Mouse (Mus musculus) MEL (cell line): ENCODE data around the gene Sfrp5. TPM values are rescaled to one million over a fixed set of nuclear protein-coding genes. Genes with fewer than 3 reads are reported as not detected.

Experiments
- DNase-seq: peaks from one replicate; pipeline ENCODE4 v3.0.0; 2011; ENCODE audit warnings: low read depth, low spot score
- H3K27ac ChIP-seq: 2 replicates; pipeline ENCODE4 v1.5.1; 2012; ENCODE audit warnings: low read depth, mild to moderate bottlenecking, control low read depth, low read length, moderate library complexity; ENCODE audit not compliant: control insufficient read depth
- H3K27me3 ChIP-seq, 2 experiments: fragments of 150-350 bp in 1 of 2; sonication (generic) in 1 of 2; 2 replicates each; pipeline ENCODE4 v1.6.1; 2012; ENCODE audit warnings: low read length in 2 of 2, mild to moderate bottlenecking in 2 of 2, improper control_type of control experiment in 1 of 2, moderate library complexity in 1 of 2; ENCODE audit not compliant: insufficient read depth in 2 of 2, control insufficient read depth in 1 of 2
- H3K36me3 ChIP-seq, 2 experiments: 2 replicates each; pipeline ENCODE4 v1.6.1; 2012 to 2014; ENCODE audit warnings: low read length in 2 of 2, improper control_type of control experiment in 1 of 2, inconsistent platforms in 1 of 2, mild to moderate bottlenecking in 1 of 2; ENCODE audit not compliant: insufficient read depth in 2 of 2, control insufficient read depth in 1 of 2
- H3K4me1 ChIP-seq, 2 experiments: fragments of 150-350 bp in 1 of 2; sonication (generic) in 1 of 2; 2 replicates each; pipeline ENCODE4 v1.6.1; 2012; ENCODE audit warnings: low read length in 2 of 2, improper control_type of control experiment in 1 of 2, mild to moderate bottlenecking in 1 of 2; ENCODE audit not compliant: insufficient read depth in 2 of 2, control insufficient read depth in 1 of 2
- H3K4me3 ChIP-seq, 2 experiments: fragments of 150-350 bp in 1 of 2; sonication (generic) in 1 of 2; 2 replicates each; pipeline ENCODE4 v1.5.1; 2012; ENCODE audit warnings: low read depth in 2 of 2, low read length in 2 of 2, mild to moderate bottlenecking in 2 of 2, moderate library complexity in 2 of 2, control low read depth in 1 of 2, improper control_type of control experiment in 1 of 2; ENCODE audit not compliant: control insufficient read depth in 1 of 2, insufficient read depth in 1 of 2
- H3K79me2 ChIP-seq: 2 replicates; pipeline ENCODE4 v1.6.1; 2012; ENCODE audit warnings: mild to moderate bottlenecking, low read length, moderate library complexity; ENCODE audit not compliant: control insufficient read depth, poor library complexity, insufficient read depth
- H3K9ac ChIP-seq: 2 replicates; pipeline ENCODE4 v1.6.1; 2012; ENCODE audit warnings: low read depth, mild to moderate bottlenecking, control low read depth, low read length, moderate library complexity; ENCODE audit not compliant: control insufficient read depth, poor library complexity, severe bottlenecking
- H3K9me3 ChIP-seq: fragments of 150-350 bp; sonication (generic); replicated peaks from 2 replicates; pipeline ENCODE4 v1.6.1; 2012; ENCODE audit warnings: mild to moderate bottlenecking, low read length, improper control_type of control experiment, moderate library complexity; ENCODE audit not compliant: insufficient read depth
- BHLHE40 ChIP-seq: IDR thresholded peaks from 2 replicates; pipeline ENCODE4 v1.6.1; 2012; ENCODE audit warnings: low read depth, mild to moderate bottlenecking, inconsistent platforms, low read length, improper control_type of control experiment, borderline replicate concordance
- CTCF ChIP-seq, 3 experiments: IDR thresholded peaks in 2 of 3; conservative IDR thresholded peaks in 1 of 3; 2 replicates each; pipeline ENCODE4 v1.5.1; 2011 to 2012; ENCODE audit warnings: low read length in 3 of 3, low read depth in 2 of 3, mild to moderate bottlenecking in 2 of 3, improper control_type of control experiment in 1 of 3, inconsistent platforms in 1 of 3, mixed read lengths in 1 of 3, moderate library complexity in 1 of 3; ENCODE audit not compliant: control insufficient read depth in 1 of 3, insufficient read depth in 1 of 3, poor library complexity in 1 of 3, severe bottlenecking in 1 of 3
- E2F4 ChIP-seq: IDR thresholded peaks from 2 replicates; pipeline ENCODE4 v1.6.1; 2011; ENCODE audit warnings: low read depth, low read length, improper control_type of control experiment, borderline replicate concordance
- ELF1 ChIP-seq: IDR thresholded peaks from 2 replicates; pipeline ENCODE4 v1.6.1; 2014; ENCODE audit warnings: low read depth, mild to moderate bottlenecking, inconsistent platforms, low read length, improper control_type of control experiment, moderate library complexity
- EP300 ChIP-seq, 2 experiments: IDR thresholded peaks; 2 replicates each; pipeline ENCODE4 v1.6.1; 2011; ENCODE audit warnings: improper control_type of control experiment in 2 of 2, low read length in 2 of 2, low read depth in 1 of 2, mild to moderate bottlenecking in 1 of 2
- ETS1 ChIP-seq: IDR thresholded peaks from 2 replicates; pipeline ENCODE4 v1.6.1; 2012; ENCODE audit warnings: low read depth, mild to moderate bottlenecking, inconsistent platforms, low read length, improper control_type of control experiment, moderate library complexity
- GATA1 ChIP-seq: IDR thresholded peaks from 2 replicates; pipeline ENCODE4 v1.6.1; 2011; ENCODE audit warnings: low read depth, low read length, improper control_type of control experiment
- HCFC1 ChIP-seq: IDR thresholded peaks from 2 replicates; pipeline ENCODE4 v1.6.1; 2012; ENCODE audit warnings: low read depth, mild to moderate bottlenecking, inconsistent platforms, low read length, improper control_type of control experiment, moderate library complexity
- MAFK ChIP-seq: IDR thresholded peaks from 2 replicates; pipeline ENCODE4 v1.6.1; 2011; ENCODE audit warnings: low read depth, mild to moderate bottlenecking, low read length, improper control_type of control experiment, borderline replicate concordance
- MAX ChIP-seq: IDR thresholded peaks from 2 replicates; pipeline ENCODE4 v1.6.1; 2011; ENCODE audit warnings: low read length, improper control_type of control experiment
- MAZ ChIP-seq: IDR thresholded peaks from 2 replicates; pipeline ENCODE4 v1.6.1; 2012; ENCODE audit warnings: low read depth, mild to moderate bottlenecking, inconsistent platforms, low read length, improper control_type of control experiment
- MEF2A ChIP-seq: IDR thresholded peaks from 2 replicates; pipeline ENCODE4 v1.6.1; 2014; ENCODE audit warnings: low read depth, mild to moderate bottlenecking, inconsistent platforms, low read length, improper control_type of control experiment; ENCODE audit not compliant: poor library complexity, insufficient replicate concordance, severe bottlenecking; ENCODE audit errors: extremely low read depth
- MXI1 ChIP-seq: IDR thresholded peaks from 2 replicates; pipeline ENCODE4 v1.6.1; 2011; ENCODE audit warnings: mild to moderate bottlenecking, low read depth, low read length, improper control_type of control experiment
- MYC ChIP-seq: IDR thresholded peaks from 2 replicates; pipeline ENCODE4 v1.6.1; 2011; ENCODE audit warnings: low read depth, mild to moderate bottlenecking, low read length, improper control_type of control experiment, moderate library complexity
- POLR2A ChIP-seq, 2 experiments: IDR thresholded peaks; 2 replicates each; pipeline ENCODE4 v1.6.1; 2011 to 2012; ENCODE audit warnings: low read length in 2 of 2, mild to moderate bottlenecking in 2 of 2, control low read depth in 1 of 2, improper control_type of control experiment in 1 of 2, low read depth in 1 of 2, moderate library complexity in 1 of 2; ENCODE audit not compliant: control insufficient read depth in 1 of 2, insufficient read depth in 1 of 2, poor library complexity in 1 of 2
- POLR2AphosphoS2 ChIP-seq: IDR thresholded peaks from 2 replicates; pipeline ENCODE4 v1.6.1; 2011; ENCODE audit warnings: low read length, improper control_type of control experiment
- POLR2AphosphoS5 ChIP-seq: IDR thresholded peaks from 2 replicates; pipeline ENCODE4 v1.6.1; 2012; ENCODE audit warnings: low read depth, borderline replicate concordance, mild to moderate bottlenecking, inconsistent platforms, low read length, moderate library complexity, mixed read lengths
- RAD21 ChIP-seq: IDR thresholded peaks from 2 replicates; pipeline ENCODE4 v1.6.1; 2011; ENCODE audit warnings: mild to moderate bottlenecking, low read depth, low read length, improper control_type of control experiment
- RCOR1 ChIP-seq: IDR thresholded peaks from 2 replicates; pipeline ENCODE4 v1.6.1; 2012; ENCODE audit warnings: low read depth, mild to moderate bottlenecking, inconsistent platforms, low read length, improper control_type of control experiment
- SIN3A ChIP-seq: IDR thresholded peaks from 2 replicates; pipeline ENCODE4 v1.6.1; 2012; ENCODE audit warnings: low read length, improper control_type of control experiment, inconsistent platforms
- SMC3 ChIP-seq: IDR thresholded peaks from 2 replicates; pipeline ENCODE4 v1.6.1; 2011; ENCODE audit warnings: low read depth, low read length, improper control_type of control experiment
- TAL1 ChIP-seq: IDR thresholded peaks from 2 replicates; pipeline ENCODE4 v1.6.1; 2012; ENCODE audit warnings: mild to moderate bottlenecking, inconsistent platforms, low read length, moderate library complexity, mixed read lengths
- TBP ChIP-seq: IDR thresholded peaks from 2 replicates; pipeline ENCODE4 v1.8.0; 2011; ENCODE audit warnings: low read depth, low read length, improper control_type of control experiment
- TCF12 ChIP-seq: IDR thresholded peaks from 2 replicates; pipeline ENCODE4 v1.6.1; 2014; ENCODE audit warnings: low read depth, mild to moderate bottlenecking, inconsistent platforms, low read length, improper control_type of control experiment, moderate library complexity
- UBTF ChIP-seq: IDR thresholded peaks from 2 replicates; pipeline ENCODE4 v1.6.1; 2012; ENCODE audit warnings: low read depth, mild to moderate bottlenecking, inconsistent platforms, low read length, improper control_type of control experiment, moderate library complexity, borderline replicate concordance; ENCODE audit not compliant: insufficient read depth
- ZC3H11A ChIP-seq: IDR thresholded peaks from 2 replicates; pipeline ENCODE4 v1.6.1; 2012; ENCODE audit warnings: low read depth, mild to moderate bottlenecking, inconsistent platforms, low read length, improper control_type of control experiment
- ZNF384 ChIP-seq: IDR thresholded peaks from 2 replicates; pipeline ENCODE4 v1.6.1; 2012; ENCODE audit warnings: low read depth, mild to moderate bottlenecking, inconsistent platforms, low read length, improper control_type of control experiment
- polyA plus RNA-seq, 2 experiments: library from polyadenylated mRNA; stranded (reverse) in 1 of 2; unstranded in 1 of 2; fragments of >175 nt in 1 of 2; fragments of >200 nt in 1 of 2; gene quantifications; 2 replicates each; pipeline versions ENCODE4 v1.2.1 to v1.2.4; 2012; ENCODE audit warnings: low replicate concordance in 2 of 2, low read depth in 1 of 2; ENCODE audit not compliant: insufficient read length in 2 of 2, insufficient read depth in 1 of 2, missing spikeins in 1 of 2
- total RNA-seq: library from RNA; depleted of rRNA; stranded (reverse); fragments of 300-350 nt; gene quantifications from 2 replicates; pipeline ENCODE4 v1.2.3, GENCODE M21; 2012

The Sfrp5 gene
- total and polyA plus RNA-seq, 3 experiments: 0.50 TPM; not detected in 2

GRCm38 (mm10) chr19:42163764-42164163 lies 38.3 kb downstream of the Sfrp5 start, which contains the start of gene Zfyve27:
Zfyve27 (plus strand) TSS chr19:42163951.
- no peak within 1 kb of the TSS for H3K4me3 ChIP-seq
- DNase-seq: no peak
- peaks cover 11 to 18% of the 10 kb centered on the region in 2 experiments for H3K4me1 ChIP-seq
- no peaks in the 10 kb centered on the region; a peak in 1 of 4 replicates for H3K27me3 ChIP-seq
- peaks cover 0 to 15% of the 10 kb centered on the region in 2 experiments; a peak in 2 of 4 replicates for H3K36me3 ChIP-seq
- no peaks in the 10 kb centered on the region for H3K79me2 ChIP-seq
- H3K9ac ChIP-seq: no peak within 1 kb of the TSS
- H3K27ac ChIP-seq: no peak within 1 kb of the TSS
- TF ChIP-seq MXI1 (no peak), UBTF (no peak), ZC3H11A (no peak), SMC3 (no peak)
- no peaks in the 10 kb centered on the region for H3K9me3 ChIP-seq

GRCm38 (mm10) chr19:42158246-42159017 lies 43.6 kb downstream of the Sfrp5 start:
- peaks cover 3 to 9% of the 10 kb centered on the region in 2 experiments for H3K4me1 ChIP-seq
- H3K27ac ChIP-seq: peak overlapping the region; percentile 75
- TF ChIP-seq MAFK (peak; percentile 80; the same call in 1 of the 2 replicates), POLR2AphosphoS5 (no peak), SMC3 (peak; percentile 38), ELF1 (peak; percentile 33; the same call in 1 of the 2 replicates), ZC3H11A (0 out of 2 replicates have a peak, but pooled peaks have one; percentile 0), RAD21 (peak; percentile 8; the same call in 1 of the 2 replicates), MEF2A (peak; percentile 66; the same call in 1 of the 2 replicates), SIN3A (peak; percentile 98), TBP (no peak), CTCF (IDR thresholded peaks at IDR 0.05 in 2 of 3, conservative IDR thresholded peaks at IDR 0.05 in 1 of 3; ENCODE audit: control insufficient read depth in 1 of 3, insufficient read depth in 1 of 3, low read depth in 2 of 3, low read length in 3 of 3, poor library complexity in 1 of 3, severe bottlenecking in 1 of 3) (peak in 2 of 3 experiments; percentile 17 to 36; a peak in 3 of 6 replicates), TCF12 (peak; percentile 98), POLR2AphosphoS2 (peak; percentile 41; the same call in 1 of the 2 replicates), UBTF (no peak), ZNF384 (no peak), MXI1 (peak; percentile 92), MAX (peak; percentile 69), ETS1 (peak; percentile 100), TAL1 (peak; percentile 82), POLR2A (IDR thresholded peaks at IDR 0.05; ENCODE audit: control insufficient read depth in 1 of 2, insufficient read depth in 1 of 2, low read depth in 1 of 2, low read length in 2 of 2, poor library complexity in 1 of 2) (no peak; a peak in 1 of 4 replicates), RCOR1 (peak; percentile 93), MYC (0 out of 2 replicates have a peak, but pooled peaks have one; percentile 52), E2F4 (no peak), MAZ (peak; percentile 72), BHLHE40 (peak; percentile 100), GATA1 (peak; percentile 97), EP300 (IDR thresholded peaks at IDR 0.05; ENCODE audit: low read depth in 1 of 2, low read length in 2 of 2) (peak; percentile 91 to 95), HCFC1 (0 out of 2 replicates have a peak, but pooled peaks have one; percentile 32)
- peak overlapping the region; percentile 45 for H3K9ac ChIP-seq
- DNase-seq: peak; percentile 76
- H3K36me3 ChIP-seq: peaks cover 0 to 11% of the 10 kb centered on the region in 2 experiments; a peak in 2 of 4 replicates
- no peaks in the 10 kb centered on the region for H3K79me2 ChIP-seq
- peak overlapping the region; percentile 43 to 48 for H3K4me3 ChIP-seq
- H3K9me3 ChIP-seq: no peaks in the 10 kb centered on the region
- no peaks in the 10 kb centered on the region; a peak in 1 of 4 replicates for H3K27me3 ChIP-seq
